Mouse (Mus musculus) midbrain, embryonic 16.5 days (tissue): ENCODE data around the gene Crispld2. TPM values are rescaled to one million over a fixed set of nuclear protein-coding genes. Genes with fewer than 3 reads are reported as not detected.

Experiments used
- ATAC-seq: fragments of 200-750 bp; cut with Nextera tagmentation; 2 replicates; pipeline ENCODE4 v1.8.0; 2017; ENCODE audit warnings: moderate TSS enrichment
- H3K27ac ChIP-seq: fragments of 300-500 bp; sonication (generic); 2 replicates; pipeline ENCODE4 v1.5.1; 2014; ENCODE audit warnings: mild to moderate bottlenecking, low read length, mixed read lengths
- H3K27me3 ChIP-seq: fragments of 300-500 bp; sonication (generic); 2 replicates; pipeline ENCODE4 v1.6.1; 2014; ENCODE audit warnings: low read depth, low read length, mixed read lengths; ENCODE audit not compliant: control insufficient read depth, insufficient read depth
- H3K36me3 ChIP-seq: fragments of 300-500 bp; sonication (generic); 2 replicates; pipeline ENCODE4 v1.6.1; 2014; ENCODE audit warnings: mild to moderate bottlenecking, low read length, moderate library complexity, mixed read lengths; ENCODE audit not compliant: control insufficient read depth, insufficient read depth
- H3K4me1 ChIP-seq: fragments of 300-500 bp; sonication (generic); 2 replicates; pipeline ENCODE4 v1.6.1; 2014; ENCODE audit warnings: mild to moderate bottlenecking, low read length, mixed read lengths; ENCODE audit not compliant: control insufficient read depth, insufficient read depth
- H3K4me2 ChIP-seq: fragments of 300-500 bp; sonication (generic); 2 replicates; pipeline ENCODE4 v1.6.1; 2014; ENCODE audit warnings: mild to moderate bottlenecking, low read length, mixed read lengths
- H3K4me3 ChIP-seq: fragments of 300-500 bp; sonication (generic); 2 replicates; pipeline ENCODE4 v1.5.1; 2014; ENCODE audit warnings: low read depth, mild to moderate bottlenecking, low read length, moderate library complexity, mixed read lengths
- H3K9ac ChIP-seq: fragments of 300-500 bp; sonication (generic); 2 replicates; pipeline ENCODE4 v1.6.1; 2014; ENCODE audit warnings: low read depth, low read length, mixed read lengths
- H3K9me3 ChIP-seq: fragments of 300-500 bp; sonication (generic); replicated peaks from 2 replicates; pipeline ENCODE4 v1.6.1; 2014; ENCODE audit warnings: mild to moderate bottlenecking, low read length, mixed read lengths; ENCODE audit not compliant: control insufficient read depth, poor library complexity, severe bottlenecking
- WGBS: fragments of 180-500 bp; shearing (Covaris S2); extraction: QIAGEN DNeasy Blood & Tissue Kit; methylation state at CpG from one replicate; pipeline ENCODE4 v1.1.7; 2014; 5-methylcytosine and 5-hydroxymethylcytosine counted together
- polyA plus RNA-seq: library from polyadenylated mRNA; unstranded; fragments of >200 nt; fragmentation: Nextera tagmentation; extraction: Ambion mirVana; gene quantifications from 2 replicates; pipeline ENCODE4 v1.2.1, GENCODE M21; 2015

Crispld2 gene
- polyA plus RNA-seq, 1 experiment from 2014 or later = 2.4 TPM

GRCm38 (mm10) chr8:120044907-120045306, 52.7 kb downstream of the Crispld2 start:
- Histone ChIP-seq H3K27ac (no peak overlapping the region), H3K4me2 (no peak overlapping the region), H3K9ac (no peak overlapping the region), H3K27me3 (no peaks in the 10 kb centered on the region), H3K36me3 (no peaks in the 10 kb centered on the region), H3K4me3 (no peak overlapping the region), H3K9me3 (0 out of 2 replicates have a peak, but pooled peaks cover 2% of the 10 kb centered on the region), H3K4me1 (no peaks in the 10 kb centered on the region)
- no peak for ATAC-seq
- 90% methylated on average over 8 of the region's 8 CpGs for WGBS

- no peak overlapping the region for H3K27ac ChIP-seq
- no peak overlapping the region for H3K4me2 ChIP-seq
- H3K36me3 ChIP-seq = no peaks in the 10 kb centered on the region
- H3K27me3 ChIP-seq = no peaks in the 10 kb centered on the region
- WGBS = 66% methylated on average over 5 of the region's 5 CpGs
- H3K9me3 ChIP-seq = 0 out of 2 replicates have a peak, but pooled peaks cover 2% of the 10 kb centered on the region
- no peak overlapping the region for H3K9ac ChIP-seq
- H3K4me1 ChIP-seq = no peaks in the 10 kb centered on the region
- H3K4me3 ChIP-seq = no peak overlapping the region
- no peak for ATAC-seq
These were observed 53.2 kb downstream of the Crispld2 start for GRCm38 (mm10) chr8:120045471-120045870.

- Histone ChIP-seq H3K9ac (no peak overlapping the region), H3K9me3 (0 out of 2 replicates have a peak, but pooled peaks cover under 1% of the 10 kb centered on the region), H3K27me3 (no peaks in the 10 kb centered on the region), H3K4me2 (no peak overlapping the region), H3K4me1 (no peaks in the 10 kb centered on the region), H3K27ac (no peak overlapping the region), H3K36me3 (no peaks in the 10 kb centered on the region), H3K4me3 (no peak overlapping the region)
- WGBS = 62% methylated on average over 14 of the region's 14 CpGs
- ATAC-seq = no peak
These were observed 54.2 kb downstream of the Crispld2 start for GRCm38 (mm10) chr8:120046258-120047020.

- no peak overlapping the region for H3K4me2 ChIP-seq
- no peak overlapping the region for H3K9ac ChIP-seq
- no peak overlapping the region for H3K27ac ChIP-seq
- H3K27me3 ChIP-seq = no peaks in the 10 kb centered on the region
- no peaks in the 10 kb centered on the region for H3K9me3 ChIP-seq
- H3K4me3 ChIP-seq = no peak overlapping the region
- 88% methylated on average over 13 of the region's 13 CpGs for WGBS
- ATAC-seq = no peak
- H3K36me3 ChIP-seq = no peaks in the 10 kb centered on the region
- H3K4me1 ChIP-seq = no peaks in the 10 kb centered on the region
These were observed 57.7 kb downstream of the Crispld2 start for GRCm38 (mm10) chr8:120049949-120050348.

GRCm38 (mm10) chr8:120050376-120050775, 58.1 kb downstream of the Crispld2 start:
- Histone ChIP-seq H3K4me3 (no peak overlapping the region), H3K27ac (no peak overlapping the region), H3K27me3 (no peaks in the 10 kb centered on the region), H3K4me2 (no peak overlapping the region), H3K9me3 (no peaks in the 10 kb centered on the region), H3K9ac (no peak overlapping the region), H3K36me3 (no peaks in the 10 kb centered on the region), H3K4me1 (no peaks in the 10 kb centered on the region)
- ATAC-seq = no peak
- WGBS = 85% methylated on average over 10 of the region's 10 CpGs

- Histone ChIP-seq H3K9ac (no peak overlapping the region), H3K27ac (no peak overlapping the region), H3K4me1 (no peaks in the 10 kb centered on the region), H3K4me3 (no peak overlapping the region), H3K36me3 (no peaks in the 10 kb centered on the region), H3K4me2 (no peak overlapping the region), H3K9me3 (no peaks in the 10 kb centered on the region), H3K27me3 (no peaks in the 10 kb centered on the region)
- no peak for ATAC-seq
- WGBS = 70% methylated on average over 4 of the region's 4 CpGs
These were observed 58.8 kb downstream of the Crispld2 start for GRCm38 (mm10) chr8:120051006-120051405.

GRCm38 (mm10) chr8:120051908-120052307, 59.7 kb downstream of the Crispld2 start:
- Histone ChIP-seq H3K36me3 (no peaks in the 10 kb centered on the region), H3K27me3 (no peaks in the 10 kb centered on the region)

GRCm38 (mm10) chr8:120052318-120052717, 60.1 kb downstream of the Crispld2 start:
- ATAC-seq = no peak
- WGBS = 86% methylated on average over 8 of the region's 8 CpGs
- H3K9ac ChIP-seq = no peak overlapping the region
- no peaks in the 10 kb centered on the region for H3K9me3 ChIP-seq
- H3K27ac ChIP-seq = no peak overlapping the region
- H3K27me3 ChIP-seq = no peaks in the 10 kb centered on the region
- H3K4me1 ChIP-seq = no peaks in the 10 kb centered on the region
- no peak overlapping the region for H3K4me3 ChIP-seq
- no peak overlapping the region for H3K4me2 ChIP-seq
- no peaks in the 10 kb centered on the region for H3K36me3 ChIP-seq

More at GRCm38 (mm10) chr8:120051908-120052307, 59.7 kb downstream of the Crispld2 start:
- Histone ChIP-seq H3K9ac (no peak overlapping the region), H3K4me2 (no peak overlapping the region), H3K4me3 (no peak overlapping the region), H3K9me3 (no peaks in the 10 kb centered on the region), H3K27ac (no peak overlapping the region), H3K4me1 (no peaks in the 10 kb centered on the region)
- 83% methylated on average over 4 of the region's 4 CpGs for WGBS
- no peak for ATAC-seq

GRCm38 (mm10) chr8:120054833-120055232, 62.6 kb downstream of the Crispld2 start:
- WGBS = 88% methylated on average over 3 of the region's 3 CpGs
- Histone ChIP-seq H3K27me3 (no peaks in the 10 kb centered on the region), H3K4me1 (no peaks in the 10 kb centered on the region), H3K4me3 (no peak overlapping the region), H3K9ac (no peak overlapping the region), H3K27ac (no peak overlapping the region), H3K9me3 (no peaks in the 10 kb centered on the region), H3K36me3 (no peaks in the 10 kb centered on the region), H3K4me2 (no peak overlapping the region)
- ATAC-seq = no peak
